24 mouse cellular contexts compared by ENCODE assay signal in genomic region chr9:120896502-120896901, GRCm38 (mm10).
"Had no signal": no experiment of that assay in that cellular context is flagged by ENCODE, and none has a peak within 500 bp of the region (broad histone marks: within the 10 kb centered on the region; RNA-seq: fewer than 3 reads in every experiment).

No protein-coding gene starts in this region.

- H3K9ac ChIP-seq: heart, embryonic 12.5 days; hindbrain, embryonic 13.5 days; hindbrain, embryonic 15.5 days; limb, embryonic 12.5 days; liver, embryonic 13.5 days had no signal

- H3K27me3 ChIP-seq: heart, embryonic 12.5 days; hindbrain, embryonic 13.5 days; hindbrain, embryonic 15.5 days; liver, embryonic 13.5 days had no signal

- DNase-seq: gastrocnemius, adult 2 months; gastrocnemius, postnatal 10 days; gastrocnemius, postnatal 25 days; heart, adult 18-20 months; heart, postnatal 10 days; heart, postnatal 36 days; kidney, adult 18-20 months; kidney, adult 8-10 months; kidney, postnatal 14 days; kidney, postnatal 36 days; liver; liver, embryonic 13.5 days had no signal

- H3K27ac ChIP-seq: gastrocnemius, adult 2 months; heart, embryonic 10.5 days; hindbrain, embryonic 13.5 days; hindbrain, embryonic 15.5 days; hindbrain, postnatal 0 days; kidney, postnatal 0 days; layer of hippocampus, adult 2 months; left cerebral cortex, adult 2 months; limb, embryonic 10.5 days; limb, embryonic 12.5 days; liver, embryonic 13.5 days had no signal

- H3K9me3 ChIP-seq: heart, embryonic 10.5 days; heart, embryonic 12.5 days; hindbrain, embryonic 13.5 days; hindbrain, embryonic 15.5 days; limb, embryonic 10.5 days; liver, embryonic 13.5 days had no signal

- H3K4me1 ChIP-seq: hindbrain, embryonic 15.5 days had no signal

- ATAC-seq: forebrain, embryonic 16.5 days; hindbrain, postnatal 0 days had no signal

- H3K4me2 ChIP-seq: heart, embryonic 12.5 days; hindbrain, embryonic 13.5 days; hindbrain, embryonic 15.5 days; limb, embryonic 12.5 days; liver, embryonic 11.5 days; liver, embryonic 13.5 days had no signal

- H3K4me3 ChIP-seq: gastrocnemius, adult 2 months; heart, embryonic 10.5 days; heart, embryonic 12.5 days; hindbrain, embryonic 13.5 days; hindbrain, embryonic 15.5 days; layer of hippocampus, adult 2 months; left cerebral cortex, adult 2 months; limb, embryonic 10.5 days; limb, embryonic 12.5 days; liver, embryonic 13.5 days had no signal

- H3K36me3 ChIP-seq: heart, embryonic 10.5 days; heart, embryonic 12.5 days; hindbrain, embryonic 13.5 days; hindbrain, embryonic 15.5 days; limb, embryonic 10.5 days; limb, embryonic 12.5 days; liver, embryonic 13.5 days had no signal
